Mouse (Mus musculus): ENCODE measurements at regions not wholly inside any gene's neighbourhood (a gene's known extent, or its start where the extent isn't known, plus 50 kb on each side); places are given as distances from the start of the nearest gene placed in this dataset.

DNA sequence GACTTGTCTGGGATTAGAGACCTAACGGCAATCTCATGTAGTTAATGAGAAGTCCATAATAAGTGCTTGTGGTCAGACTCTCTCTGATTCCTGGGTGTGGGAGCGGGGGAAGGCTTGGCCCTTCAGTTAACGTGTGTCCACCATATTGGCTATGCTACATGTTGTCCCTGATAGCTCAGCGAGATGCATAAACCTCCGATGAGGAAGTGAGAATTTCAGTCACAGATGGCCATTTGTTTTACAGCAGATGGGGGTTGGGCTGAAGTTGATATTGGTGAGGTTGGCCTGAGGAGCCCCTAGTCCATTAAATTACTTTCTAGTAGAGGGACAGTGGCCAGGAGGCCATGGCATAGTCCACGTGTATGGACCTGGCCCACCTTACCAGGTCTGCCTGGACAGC is 114.6 kb upstream of the Prok2 start:
- no peak for DNase-seq (ENCODE audit: low spot score in 2 of 2)

DNA sequence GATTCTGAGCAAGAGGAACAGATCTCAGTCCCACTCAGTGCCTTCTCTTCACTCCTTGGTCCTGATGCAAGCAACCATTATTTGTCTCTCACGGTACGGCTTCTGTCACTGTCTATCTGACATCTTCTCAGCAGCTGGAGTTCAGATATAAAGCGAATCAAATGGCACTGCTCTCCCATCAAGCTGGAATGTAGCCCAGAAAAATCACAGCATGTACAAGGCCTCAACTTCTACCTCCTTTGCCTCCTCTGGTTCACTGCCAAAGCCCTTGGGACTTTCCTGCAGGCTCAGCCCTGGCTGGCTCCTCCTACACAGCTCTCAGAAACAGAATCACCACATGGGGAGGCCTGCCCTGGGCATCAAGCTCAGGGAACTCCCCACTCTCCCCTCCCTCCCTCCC is 107.1 kb upstream of the Prok2 start:
- peak in 1 of 2 experiments; percentile 12 for DNase-seq (ENCODE audit: low spot score in 2 of 2)

DNA sequence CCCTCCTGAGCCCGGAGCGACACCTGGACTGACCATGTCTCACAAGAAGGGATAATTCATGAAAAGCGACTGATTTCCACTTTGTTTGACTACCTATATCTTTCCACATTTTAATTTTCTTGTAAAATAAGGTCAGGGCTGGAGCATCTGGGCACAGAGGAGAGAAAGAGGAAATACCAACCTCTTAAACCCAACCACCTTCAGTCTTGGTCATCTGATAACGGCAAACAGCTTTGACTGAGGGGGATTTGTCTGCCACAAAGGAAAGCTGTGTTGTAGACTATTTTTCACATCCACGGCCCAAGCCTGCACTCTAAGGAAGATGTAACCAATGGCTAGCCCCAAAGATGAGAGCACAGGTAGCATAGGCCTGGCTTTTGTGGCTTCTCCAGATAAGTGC is 101.4 kb upstream of the Prok2 start:
- DNase-seq (ENCODE audit: low spot score in 2 of 2): no peak

DNA sequence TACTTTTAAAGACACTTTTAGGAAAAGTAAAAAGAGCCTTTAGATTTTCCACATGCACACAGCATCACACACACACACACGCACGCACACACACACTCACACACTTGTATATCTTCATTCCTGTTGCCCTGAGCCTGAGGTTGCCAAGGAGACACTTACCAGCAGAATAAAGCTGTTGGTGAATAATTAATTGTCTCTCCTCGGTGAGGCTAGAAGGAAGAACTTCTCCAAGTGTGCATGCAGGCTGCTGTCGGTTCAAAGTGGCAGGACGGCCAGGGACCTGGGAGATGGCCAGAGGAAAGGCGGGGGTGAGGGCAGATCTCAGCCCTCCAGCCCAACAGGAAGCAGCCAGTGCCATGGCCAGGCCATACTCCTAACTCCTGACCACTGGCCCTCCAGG is 98.6 kb upstream of the Prok2 start:
- DNase-seq (ENCODE audit: low spot score in 2 of 2): no peak

DNA sequence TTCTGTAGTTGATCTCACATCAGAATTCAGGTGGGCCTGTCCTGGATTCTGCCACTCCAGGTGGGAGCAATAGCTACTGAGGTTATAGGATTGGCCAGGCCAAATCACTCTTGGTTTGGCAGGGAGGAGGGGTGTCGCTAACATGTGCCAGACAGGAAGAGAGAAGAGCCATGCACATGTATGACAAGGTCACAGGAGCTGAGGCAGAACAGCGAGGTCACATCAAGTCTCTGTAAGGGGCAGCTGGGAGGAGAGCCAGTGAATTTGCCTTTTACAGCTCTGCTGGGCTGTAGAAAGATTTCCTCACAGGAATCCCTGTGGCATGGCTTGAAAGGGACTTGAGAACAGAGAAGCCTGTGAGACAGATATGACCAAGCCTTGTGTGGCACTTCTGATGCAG is 96.3 kb upstream of the Prok2 start:
- no peak for DNase-seq (ENCODE audit: low spot score in 2 of 2)

DNA sequence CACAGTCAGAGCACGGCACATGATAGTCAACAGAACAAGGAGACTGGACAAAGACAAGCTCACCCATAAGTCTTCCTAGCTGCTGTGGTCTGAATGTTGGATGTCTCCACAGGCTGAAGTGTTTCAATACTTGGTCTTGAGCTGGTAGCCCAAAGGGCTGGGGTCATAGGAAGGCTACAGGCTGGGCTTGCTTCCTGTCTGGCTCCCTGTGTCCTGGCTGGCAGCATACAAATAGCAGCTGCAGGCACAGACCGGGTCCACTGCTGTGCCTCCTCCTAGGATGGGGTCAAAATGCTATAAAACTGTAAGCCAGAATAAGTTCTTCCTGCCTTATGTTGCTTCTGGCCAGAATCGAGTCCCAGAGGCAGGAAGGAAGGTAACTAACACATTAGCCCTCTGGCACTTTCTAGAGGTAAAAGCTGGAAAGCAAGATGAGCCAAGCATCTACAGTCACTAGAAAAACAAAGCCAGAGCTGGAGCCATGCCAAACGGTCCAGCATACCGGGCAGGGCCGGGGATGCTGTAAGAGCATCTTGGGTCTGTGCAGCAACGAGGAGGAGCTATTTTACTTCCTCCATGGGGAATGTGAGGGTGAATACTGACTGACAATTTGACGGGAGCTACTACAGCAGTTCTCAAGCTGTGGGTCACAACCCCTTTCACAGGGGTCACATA is 93.2 kb upstream of the Prok2 start:
- DNase-seq (ENCODE audit: low spot score in 2 of 2): no peak

DNA sequence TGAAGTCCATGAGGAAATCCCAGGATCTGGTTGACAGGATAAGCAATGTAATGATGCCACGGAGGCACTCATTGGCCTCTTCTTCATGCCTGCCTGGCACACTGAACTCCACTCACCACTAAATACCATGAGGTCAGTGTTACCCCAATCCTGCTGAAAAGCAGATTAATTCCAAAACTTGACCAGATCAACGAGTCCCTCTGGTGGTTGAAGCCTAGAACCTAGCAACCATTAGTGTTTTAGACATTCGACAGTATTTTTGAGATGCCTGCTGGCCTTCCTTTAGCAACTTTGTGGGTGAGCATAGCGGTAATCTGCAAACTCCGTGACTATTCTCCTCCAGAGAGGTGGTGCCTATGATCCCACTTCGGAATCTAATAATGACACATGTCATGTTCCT is 92.3 kb upstream of the Prok2 start:
- no peak for DNase-seq (ENCODE audit: low spot score in 2 of 2)

DNA sequence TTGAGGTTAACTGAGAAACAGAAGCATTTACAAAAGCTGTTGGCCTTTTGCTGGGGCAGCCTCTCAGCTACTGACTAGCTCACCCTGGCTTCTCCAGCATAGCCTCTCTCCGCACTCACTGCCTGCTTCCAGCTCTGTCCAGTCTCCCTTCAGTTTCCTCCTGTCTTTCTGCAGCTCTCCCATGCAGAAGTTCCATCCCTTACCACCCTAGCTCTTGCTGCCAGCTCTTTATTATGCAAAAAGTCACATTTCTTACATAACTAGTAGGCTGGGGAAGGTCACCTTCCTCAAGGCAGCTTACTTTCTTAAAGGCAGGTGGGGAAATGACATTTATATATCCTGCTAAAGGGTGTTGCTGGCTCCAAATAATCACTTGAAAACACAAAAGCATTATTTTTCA is 91.1 kb upstream of the Prok2 start:
- no peak for DNase-seq (ENCODE audit: low spot score in 2 of 2)

DNA sequence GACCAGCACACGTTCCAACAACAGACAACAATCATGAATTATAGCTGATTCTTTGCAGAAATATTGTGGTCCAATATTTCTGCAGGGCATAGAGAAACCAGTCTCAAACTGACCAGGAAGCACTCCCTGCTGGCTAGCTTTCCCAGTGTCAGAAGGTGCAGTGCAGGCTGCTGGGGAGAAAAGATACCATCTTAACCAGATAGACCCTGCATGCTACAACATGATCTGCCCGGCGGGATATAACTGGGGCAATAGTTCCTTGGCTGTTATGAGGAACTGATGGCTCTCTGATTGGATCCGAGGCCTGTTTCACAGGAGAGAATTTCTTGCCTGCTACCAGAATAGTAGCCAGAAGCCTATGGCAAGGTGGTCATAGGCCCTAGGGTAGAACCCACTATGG is 86.9 kb upstream of the Prok2 start:
- no peak for DNase-seq (ENCODE audit: low spot score in 2 of 2)

DNA sequence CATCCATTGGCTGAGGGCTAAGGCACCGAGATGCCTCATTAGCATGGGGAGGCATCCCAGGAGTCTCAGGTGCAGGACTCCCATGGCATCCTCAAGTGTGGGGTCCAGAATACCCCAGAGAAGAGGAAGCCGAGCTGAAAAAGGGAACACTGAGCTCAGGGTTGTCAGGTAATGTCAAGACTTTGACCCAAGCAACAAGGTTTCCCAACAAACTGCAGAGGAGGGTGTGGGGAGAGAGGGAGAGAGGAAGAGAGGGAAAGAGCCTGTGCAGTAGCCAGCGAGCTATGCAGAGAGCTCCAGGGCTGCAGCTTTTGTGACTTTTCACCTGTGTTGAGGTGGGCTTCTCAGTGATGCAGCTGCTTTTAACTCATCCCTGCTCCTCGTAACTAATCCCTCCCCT is 85.7 kb upstream of the Prok2 start:
- no peak for DNase-seq (ENCODE audit: low spot score in 2 of 2)

DNA sequence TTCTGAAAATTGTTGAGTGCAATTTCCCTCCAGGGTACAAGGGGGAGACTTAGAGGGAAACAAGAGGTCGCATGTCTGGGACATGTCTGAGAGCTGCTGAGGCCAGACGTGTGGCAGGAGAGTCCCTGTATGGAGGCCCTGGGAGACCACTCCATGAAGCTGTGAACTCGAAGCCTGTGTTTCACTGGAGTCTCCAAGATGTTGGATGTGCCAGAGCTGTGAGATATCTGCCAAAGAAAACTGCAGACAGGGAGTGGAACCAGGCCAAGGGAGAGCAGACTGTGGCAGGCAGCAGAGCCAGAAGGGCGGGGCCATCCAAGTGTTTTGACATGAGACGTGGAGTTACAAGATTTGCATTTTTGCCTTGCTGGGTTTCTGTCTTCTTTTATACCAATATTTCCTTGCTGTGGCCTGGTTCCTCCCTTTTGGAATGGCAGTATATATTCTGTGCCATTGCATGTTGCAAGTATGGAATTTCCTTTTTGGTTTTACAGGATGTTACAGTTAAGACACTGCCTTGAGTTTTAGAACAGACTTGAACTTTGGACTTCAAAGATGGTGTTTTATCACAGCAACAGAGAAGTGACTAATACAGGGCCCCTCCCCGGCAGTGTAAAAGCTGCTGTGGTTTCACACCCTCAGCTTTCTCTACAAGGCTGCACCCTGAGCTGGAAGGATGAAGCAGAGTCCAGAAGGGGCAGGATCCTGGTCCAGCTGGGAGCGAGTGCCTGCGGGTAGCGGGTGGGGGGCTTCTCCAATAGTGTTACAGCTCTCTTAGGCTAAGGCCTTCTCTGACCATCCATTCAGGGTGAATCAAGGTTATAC is 85.0 kb upstream of the Prok2 start:
- peak in 1 of 2 experiments; percentile 12 for DNase-seq (ENCODE audit: low spot score in 2 of 2)

DNA sequence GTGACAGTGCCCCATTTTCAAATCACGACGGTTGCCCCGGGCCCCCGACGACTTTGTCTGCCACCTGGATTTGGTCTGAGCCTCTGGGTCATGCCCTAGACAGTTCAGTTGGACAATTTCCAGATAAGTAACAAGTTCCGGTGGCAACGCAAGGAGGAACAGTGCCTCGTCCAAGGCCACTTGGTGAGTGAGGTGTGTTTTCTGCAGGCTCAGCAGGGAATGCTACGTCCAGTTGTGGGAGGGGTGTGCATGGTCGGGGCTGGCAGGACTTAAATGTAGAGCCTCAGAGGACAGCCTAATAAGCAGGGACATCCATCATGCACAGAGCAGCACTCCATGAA is 78.7 kb upstream of the Prok2 start:
- DNase-seq (ENCODE audit: low spot score in 2 of 2): no peak

DNA sequence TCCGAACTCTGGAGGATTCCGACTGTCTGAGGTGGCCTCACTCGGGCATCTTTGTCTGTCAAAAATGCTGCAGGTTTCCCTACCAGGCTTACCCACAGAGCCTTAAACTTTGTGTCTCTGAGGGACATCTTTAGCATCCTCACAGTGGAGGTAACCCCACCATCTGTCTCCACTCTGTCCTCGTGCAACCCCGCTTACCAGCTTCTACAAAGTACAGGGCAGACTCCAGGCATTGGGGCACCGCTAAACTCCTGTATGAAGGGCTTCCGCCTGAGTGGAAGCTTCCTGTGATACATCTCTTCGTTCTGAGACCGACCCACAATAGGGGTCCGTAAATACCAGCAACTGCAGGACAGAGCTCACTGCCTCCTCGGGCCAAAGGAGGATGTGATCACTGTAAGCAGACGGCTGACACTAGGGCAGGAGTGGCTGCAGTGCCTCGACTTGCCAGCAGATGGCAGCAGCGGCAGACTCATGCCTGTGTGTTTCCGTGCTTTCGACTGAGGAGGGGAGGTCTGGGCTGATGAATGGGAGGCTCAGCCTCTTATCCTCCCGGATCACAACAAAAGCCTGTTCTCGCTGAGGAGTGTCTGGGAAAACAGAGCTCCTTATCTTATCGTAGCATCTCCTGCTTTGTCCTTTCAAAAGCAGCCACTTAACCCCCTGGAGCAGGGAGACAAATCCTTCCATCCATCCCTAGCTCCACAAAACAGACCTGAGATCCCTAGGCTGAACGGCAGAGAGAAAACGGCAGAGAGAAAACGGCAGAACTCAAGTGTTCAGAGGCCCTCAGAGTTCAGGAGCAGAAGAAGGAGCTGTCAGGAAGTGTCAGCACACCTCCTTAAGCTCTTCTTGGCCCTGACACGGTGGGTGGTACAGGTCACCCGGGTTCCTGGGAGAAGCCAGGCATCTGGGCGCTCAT is 78.1 kb upstream of the Prok2 start:
- DNase-seq (ENCODE audit: low spot score in 2 of 2): peak; percentile 83 to 90

DNA sequence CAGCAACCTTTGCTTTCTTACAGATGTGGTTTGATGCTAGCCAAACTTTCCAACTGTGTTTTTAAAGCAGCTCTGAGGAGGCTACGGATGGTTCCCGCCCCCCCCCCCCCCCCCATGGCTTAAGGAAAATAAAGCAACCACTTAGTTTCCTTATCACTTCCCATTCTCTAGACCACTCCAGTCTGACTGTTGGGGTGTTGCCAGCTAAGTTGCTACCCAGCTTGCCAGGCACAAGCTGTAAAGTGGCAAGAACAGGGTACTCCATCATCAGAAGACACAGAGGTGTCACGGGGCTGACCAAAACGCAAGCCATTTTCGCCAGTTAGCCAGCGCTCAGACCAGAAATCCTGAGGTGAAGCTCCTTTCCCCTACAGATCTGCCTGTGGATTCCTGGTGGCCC is 74.7 kb upstream of the Prok2 start:
- no peak for DNase-seq (ENCODE audit: low spot score in 2 of 2)

DNA sequence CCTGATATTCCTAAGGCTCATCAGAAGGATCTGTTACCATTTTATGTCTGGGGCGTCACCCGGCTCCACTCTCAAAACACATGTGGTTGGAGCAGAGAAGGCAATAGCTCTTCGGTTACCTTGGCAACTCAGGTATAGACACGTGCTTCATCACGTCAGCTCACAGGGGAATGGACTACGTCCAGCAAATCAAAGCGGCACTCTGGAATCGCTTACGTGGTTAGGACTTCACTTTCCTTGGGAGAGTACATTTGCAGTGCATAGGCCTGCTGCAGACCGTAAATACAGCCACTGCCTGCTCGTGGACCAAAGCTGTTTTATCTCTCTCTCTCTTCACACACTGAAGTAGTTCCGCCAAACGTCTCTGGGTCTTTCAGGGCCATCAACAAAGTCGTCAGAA is 74.1 kb upstream of the Prok2 start:
- DNase-seq (ENCODE audit: low spot score in 2 of 2): no peak

DNA sequence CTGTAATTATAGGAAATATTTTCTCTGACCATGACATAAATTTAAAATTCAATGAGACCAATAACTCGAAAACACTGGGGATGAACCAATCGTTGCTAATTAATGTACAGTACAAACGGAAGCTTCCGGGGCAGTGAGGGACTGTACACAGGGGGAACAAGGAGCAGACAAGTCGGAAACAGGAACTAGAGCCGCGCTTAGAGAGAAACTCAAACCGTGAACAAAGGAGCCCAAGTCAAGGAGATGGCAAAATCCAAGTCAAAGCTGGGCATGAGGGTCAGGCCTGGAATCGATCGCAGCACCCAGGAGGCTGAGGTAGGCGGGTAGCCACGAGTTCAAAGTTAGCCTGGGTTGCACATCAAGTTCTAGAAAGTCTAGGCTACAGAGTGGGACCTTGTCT is 70.2 kb upstream of the Prok2 start:
- DNase-seq (ENCODE audit: low spot score in 2 of 2): no peak

DNA sequence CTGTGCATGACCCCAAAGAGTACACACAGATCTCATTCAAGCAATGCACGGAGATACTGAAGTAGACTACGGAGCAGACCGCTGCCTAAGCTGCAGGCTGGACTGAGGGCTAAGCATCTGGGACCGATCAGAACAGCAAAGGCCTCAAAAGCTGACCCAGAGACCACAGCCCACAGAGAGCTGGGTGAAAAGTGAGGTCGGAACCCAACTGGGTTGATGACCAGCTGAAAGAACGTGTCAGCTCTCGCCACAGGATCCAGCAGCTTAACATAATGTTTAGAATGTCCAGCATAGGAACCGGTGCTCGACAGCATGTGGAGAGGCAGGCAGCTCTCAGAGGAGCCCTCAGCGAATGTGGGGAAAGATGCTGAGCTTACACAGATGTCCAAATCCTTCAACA is 67.4 kb upstream of the Prok2 start:
- no peak for DNase-seq (ENCODE audit: low spot score in 2 of 2)

DNA sequence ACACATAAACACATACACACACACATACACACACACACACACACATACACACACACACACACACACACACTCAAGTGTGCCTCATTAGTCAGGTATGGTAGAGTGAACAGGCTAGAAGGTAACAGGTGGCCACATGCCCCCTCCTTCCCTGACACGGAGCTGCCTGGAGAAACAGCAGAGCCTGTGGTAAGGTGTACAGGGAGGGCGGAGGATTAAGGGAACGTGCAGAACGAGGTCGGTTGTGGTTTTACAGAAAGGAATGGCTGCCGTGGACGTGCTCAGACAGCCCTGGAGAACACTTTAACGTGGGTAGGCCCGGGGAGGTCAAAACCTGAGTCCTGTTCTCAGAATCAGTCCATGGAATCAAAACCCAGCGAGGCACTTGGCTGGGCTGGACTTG is 66.2 kb upstream of the Prok2 start:
- DNase-seq (ENCODE audit: low spot score in 2 of 2): no peak

DNA sequence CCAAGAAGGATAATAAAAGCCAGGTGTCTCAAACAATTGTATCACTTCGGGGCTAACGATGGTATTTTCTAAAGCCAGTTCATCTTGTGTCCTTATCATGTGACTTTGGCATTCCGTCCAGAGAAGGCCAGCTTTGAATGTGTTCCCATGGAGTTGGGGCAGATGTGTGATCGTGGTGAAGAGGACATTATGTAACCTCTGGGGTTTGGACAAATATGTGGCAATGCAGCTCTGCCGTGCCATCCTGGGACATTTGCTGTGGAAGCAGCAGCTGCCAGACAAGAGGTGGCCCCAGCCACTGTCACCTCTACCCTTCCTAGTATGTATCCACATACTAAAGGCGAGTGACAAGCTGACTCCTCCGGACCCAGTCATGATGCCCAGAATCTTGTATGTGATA is 60.8 kb upstream of the Prok2 start:
- DNase-seq (ENCODE audit: low spot score in 2 of 2): no peak

DNA sequence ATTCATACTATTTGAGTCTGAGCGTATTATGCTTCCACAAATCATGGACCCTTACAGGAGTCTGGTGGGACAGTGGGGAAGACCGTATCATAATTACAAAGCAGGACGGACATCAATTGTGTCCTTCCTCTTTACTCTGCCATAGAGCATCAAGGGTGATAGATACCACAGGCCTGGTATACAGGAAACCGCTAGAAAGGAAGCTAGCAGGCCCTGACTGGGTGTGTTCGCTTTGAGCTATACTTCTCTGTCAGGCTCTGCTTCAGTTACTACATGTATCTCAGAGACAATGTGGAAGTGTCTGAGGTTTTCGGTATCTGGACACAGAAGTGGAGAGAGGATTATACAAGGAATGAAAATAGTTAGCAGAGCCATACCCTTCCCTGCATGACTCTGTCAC is 59.0 kb upstream of the Prok2 start:
- DNase-seq (ENCODE audit: low spot score in 2 of 2): no peak

DNA sequence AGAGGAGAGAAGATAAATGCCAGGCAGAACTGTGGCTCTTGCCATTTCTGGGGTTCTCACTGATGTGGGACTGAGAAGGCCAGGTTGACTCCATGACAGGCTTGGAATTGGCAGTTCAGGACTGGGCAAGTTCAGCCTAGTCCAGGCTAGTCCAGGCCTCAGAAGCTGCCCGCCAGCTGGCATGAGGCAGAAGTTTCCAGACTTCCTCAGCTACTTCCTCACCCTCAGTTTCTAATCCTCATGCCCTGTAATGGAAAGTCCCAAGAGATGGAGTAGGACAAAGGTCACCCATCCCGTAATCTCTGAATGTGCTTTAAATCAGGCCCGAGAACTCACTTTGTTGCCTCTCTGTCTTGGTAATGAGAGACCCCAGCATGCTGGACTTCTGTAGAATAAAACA is 58.6 kb upstream of the Prok2 start:
- DNase-seq (ENCODE audit: low spot score in 2 of 2): no peak

DNA sequence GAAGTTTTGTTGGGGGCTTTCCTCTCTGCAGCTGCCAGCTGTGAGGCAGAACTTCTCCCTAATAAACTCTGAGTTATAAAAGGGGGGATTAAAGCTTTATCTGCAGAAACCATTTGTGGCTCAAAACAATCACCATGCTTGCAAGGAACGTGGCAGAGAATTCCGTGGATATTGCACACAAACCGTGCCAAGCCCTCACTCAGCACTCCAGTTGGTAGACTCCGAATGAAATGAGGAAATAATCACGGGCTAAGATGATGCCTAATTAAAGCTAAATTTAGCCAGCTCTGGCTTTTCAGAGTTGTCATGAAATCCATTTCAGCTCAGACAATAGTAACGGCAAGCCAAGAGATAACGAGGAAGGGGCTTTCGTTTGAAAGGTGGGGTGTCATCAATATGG is 58.1 kb upstream of the Prok2 start:
- DNase-seq (ENCODE audit: low spot score in 2 of 2): peak in 1 of 2 experiments; percentile 3

DNA sequence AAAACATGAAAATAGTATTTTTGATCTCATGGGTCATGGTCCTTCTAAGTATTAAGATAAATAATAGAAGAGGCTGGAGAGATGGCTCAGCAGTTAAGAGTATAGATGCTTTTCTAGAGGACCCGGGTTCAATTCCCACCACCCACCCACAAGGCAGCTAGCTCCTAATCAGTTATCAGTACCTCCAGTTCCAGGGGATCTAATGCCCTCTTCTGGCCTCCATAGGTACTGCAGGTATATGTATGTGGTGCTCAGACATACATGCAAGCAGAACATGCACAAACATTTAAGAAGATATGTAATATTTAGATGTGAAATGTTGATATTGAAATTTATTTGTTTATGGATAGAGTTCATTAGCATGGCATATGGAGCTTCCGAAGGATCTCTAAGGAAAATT is 56.8 kb upstream of the Prok2 start:
- no peak for DNase-seq (ENCODE audit: low spot score in 2 of 2)
